Mouse (Mus musculus): ENCODE measurements at regions not wholly inside any gene's neighbourhood (a gene's known extent, or its start where the extent isn't known, plus 50 kb on each side); places are given as distances from the start of the nearest gene placed in this dataset.

- Histone ChIP-seq H3K27me3 (no peaks in the 10 kb centered on the region), H3K9ac (no peak overlapping the region), H3K36me3 (no peaks in the 10 kb centered on the region), H3K4me2 (replicated peaks) (no peak overlapping the region), H3K27ac (replicated peaks) (no peak overlapping the region), H3K4me3 (replicated peaks) (no peak overlapping the region), H3K4me1 (0 out of 2 replicates have a peak, but pooled peaks cover 5% of the 10 kb centered on the region), H3K9me3 (replicated peaks) (no peaks in the 10 kb centered on the region)
- WGBS, result 69% methylated on average over 1 of the region's 1 CpGs
- ATAC-seq (ENCODE audit: insufficient number of reproducible peaks, low FRiP score, low TSS enrichment, low read depth), result no peak
Measured at GRCm38 (mm10) chr3:59456938-59457337, 112.7 kb upstream of the Igsf10 start.

GRCm38 (mm10) chr3:59451084-59451483 is 106.9 kb upstream of the Igsf10 start:
- no peak overlapping the region for H3K4me2 ChIP-seq (replicated peaks)
- H3K9ac ChIP-seq, result no peak overlapping the region
- H3K27me3 ChIP-seq, result no peaks in the 10 kb centered on the region
- no peak overlapping the region for H3K4me3 ChIP-seq (replicated peaks)
- peak; percentile 29; the same call in 1 of the 2 replicates for ATAC-seq (ENCODE audit: insufficient number of reproducible peaks, low FRiP score, low TSS enrichment, low read depth)
- no peaks in the 10 kb centered on the region for H3K9me3 ChIP-seq (replicated peaks)
- peaks cover 8% of the 10 kb centered on the region; the same call in 1 of the 2 replicates for H3K4me1 ChIP-seq
- H3K27ac ChIP-seq (replicated peaks), result peak overlapping the region; percentile 82
- 23% methylated on average over 3 of the region's 3 CpGs for WGBS
- H3K36me3 ChIP-seq, result no peaks in the 10 kb centered on the region

- H3K9me3 ChIP-seq (replicated peaks), result no peaks in the 10 kb centered on the region
- H3K27me3 ChIP-seq, result no peaks in the 10 kb centered on the region
- no peak overlapping the region for H3K4me3 ChIP-seq (replicated peaks)
- no peaks in the 10 kb centered on the region for H3K36me3 ChIP-seq
- no peak overlapping the region for H3K4me2 ChIP-seq (replicated peaks)
- H3K4me1 ChIP-seq, result no peaks in the 10 kb centered on the region
- no peak overlapping the region for H3K9ac ChIP-seq
- WGBS, result 95% methylated on average over 2 of the region's 2 CpGs
- no peak overlapping the region for H3K27ac ChIP-seq (replicated peaks)
- no peak for ATAC-seq (ENCODE audit: insufficient number of reproducible peaks, low FRiP score, low TSS enrichment, low read depth)
Measured at GRCm38 (mm10) chr3:59423621-59424020, 79.4 kb upstream of the Igsf10 start.

- WGBS, result 53% methylated on average over 1 of the region's 1 CpGs
- Histone ChIP-seq H3K4me3 (replicated peaks) (no peak overlapping the region), H3K27ac (replicated peaks) (no peak overlapping the region), H3K9ac (no peak overlapping the region), H3K27me3 (no peaks in the 10 kb centered on the region), H3K4me2 (replicated peaks) (no peak overlapping the region), H3K9me3 (replicated peaks) (no peaks in the 10 kb centered on the region), H3K4me1 (no peaks in the 10 kb centered on the region), H3K36me3 (no peaks in the 10 kb centered on the region)
- no peak for ATAC-seq (ENCODE audit: insufficient number of reproducible peaks, low FRiP score, low TSS enrichment, low read depth)
Measured at GRCm38 (mm10) chr3:59409131-59409530, 64.9 kb upstream of the Igsf10 start.

GRCm38 (mm10) chr3:59406035-59406434 is 61.8 kb upstream of the Igsf10 start:
- no peaks in the 10 kb centered on the region for H3K27me3 ChIP-seq
- no peak overlapping the region for H3K9ac ChIP-seq
- H3K4me2 ChIP-seq (replicated peaks), result no peak overlapping the region
- ATAC-seq (ENCODE audit: insufficient number of reproducible peaks, low FRiP score, low TSS enrichment, low read depth), result no peak
- H3K36me3 ChIP-seq, result no peaks in the 10 kb centered on the region
- H3K9me3 ChIP-seq (replicated peaks), result no peaks in the 10 kb centered on the region
- no peak overlapping the region for H3K27ac ChIP-seq (replicated peaks)
- H3K4me3 ChIP-seq (replicated peaks), result no peak overlapping the region
- WGBS, result 82% methylated on average over 3 of the region's 3 CpGs
- no peaks in the 10 kb centered on the region; the same call in 1 of the 2 replicates for H3K4me1 ChIP-seq

GRCm38 (mm10) chr3:59401856-59402255 is 57.7 kb upstream of the Igsf10 start:
- H3K9me3 ChIP-seq (replicated peaks), result no peaks in the 10 kb centered on the region
- 47% methylated on average over 5 of the region's 5 CpGs for WGBS
- H3K9ac ChIP-seq, result no peak overlapping the region
- H3K4me3 ChIP-seq (replicated peaks), result no peak overlapping the region
- no peak for ATAC-seq (ENCODE audit: insufficient number of reproducible peaks, low FRiP score, low TSS enrichment, low read depth)
- no peaks in the 10 kb centered on the region; the same call in 1 of the 2 replicates for H3K4me1 ChIP-seq
- H3K27ac ChIP-seq (replicated peaks), result no peak overlapping the region
- H3K4me2 ChIP-seq (replicated peaks), result no peak overlapping the region
- no peaks in the 10 kb centered on the region for H3K27me3 ChIP-seq
- no peaks in the 10 kb centered on the region for H3K36me3 ChIP-seq

GRCm38 (mm10) chr3:59401425-59401824 is 57.2 kb upstream of the Igsf10 start:
- Histone ChIP-seq H3K27me3 (no peaks in the 10 kb centered on the region), H3K36me3 (no peaks in the 10 kb centered on the region), H3K9me3 (replicated peaks) (no peaks in the 10 kb centered on the region), H3K9ac (no peak overlapping the region), H3K27ac (replicated peaks) (no peak overlapping the region; the same call in 1 of the 2 replicates), H3K4me3 (replicated peaks) (no peak overlapping the region), H3K4me1 (no peaks in the 10 kb centered on the region; the same call in 1 of the 2 replicates), H3K4me2 (replicated peaks) (no peak overlapping the region)
- ATAC-seq (ENCODE audit: insufficient number of reproducible peaks, low FRiP score, low TSS enrichment, low read depth), result no peak
- WGBS, result 82% methylated on average over 4 of the region's 4 CpGs

Measured in embryonic facial prominence, embryonic 15.5 days (tissue).